Mouse (Mus musculus) heart, postnatal 0 days (tissue): Measurements from ENCODE around the gene Tcam1.

Experiments used
- CTCF ChIP-seq: IDR thresholded peaks from 2 replicates; pipeline ENCODE4 v1.5.1; 2016; ENCODE audit warnings: antibody characterized with exemption, control low read depth, low read depth
- EP300 ChIP-seq: IDR thresholded peaks from 2 replicates; pipeline ENCODE4 v1.6.1; 2016; ENCODE audit warnings: antibody characterized with exemption, low read depth

DNA sequence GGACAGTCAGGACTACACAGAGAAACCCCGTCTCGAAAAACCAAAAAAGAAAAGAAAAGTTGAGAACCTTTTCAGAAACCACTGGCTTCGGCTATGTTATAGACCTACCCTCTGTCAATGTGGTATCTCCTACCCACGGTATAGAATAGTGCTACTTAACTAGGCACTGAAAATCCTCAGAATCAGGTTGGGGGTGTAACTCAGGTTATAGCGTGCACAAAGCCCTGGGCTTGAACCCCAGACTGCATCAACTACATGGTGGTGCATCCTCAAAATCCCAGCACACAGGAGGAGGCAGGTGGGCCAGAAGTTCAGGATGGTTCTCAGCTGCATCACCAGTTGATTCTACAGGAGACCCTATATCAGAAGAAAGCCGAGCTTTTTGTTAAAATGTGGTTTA, 2.7 kb upstream of the Tcam1 start:
- TF ChIP-seq CTCF (no peak), EP300 (no peak)
